Mouse (Mus musculus): ENCODE measurements around the gene Ctnna2. TPM values are rescaled to one million over a fixed set of nuclear protein-coding genes. Genes with fewer than 3 reads are reported as not detected.

Ctnna2 gene
- polyA plus RNA-seq, 1 experiment = 0.02 TPM

DNA sequence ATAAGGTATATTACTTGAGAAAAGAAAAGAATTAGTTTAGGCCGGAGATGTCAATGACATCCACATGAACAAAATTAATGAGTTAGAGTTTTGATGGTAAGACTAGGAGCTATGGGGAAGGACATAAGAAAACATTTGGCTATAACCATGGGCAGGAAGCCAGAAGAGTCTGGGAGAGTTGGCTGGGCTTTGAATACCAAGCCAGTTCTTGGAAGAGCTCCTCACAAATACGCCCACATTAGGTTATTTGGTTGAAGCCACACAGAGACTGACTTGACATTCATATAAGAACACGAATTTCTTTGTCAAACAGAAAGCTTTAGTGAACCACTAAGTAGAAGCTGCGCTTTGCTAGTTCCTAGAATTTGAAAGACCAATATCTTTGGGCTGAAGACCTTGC is 554.7 kb downstream of the Ctnna2 start:
- TF ChIP-seq POLR2A (IDR thresholded peaks at IDR 0.05; ENCODE audit: borderline replicate concordance, extremely low read depth, low read depth, low read length) (no peak), CTCF (IDR thresholded peaks at IDR 0.05; ENCODE audit: insufficient read depth, low read length) (no peak)
- 60% methylated on average over 4 of the region's 4 CpGs for WGBS
- Histone ChIP-seq H3K4me3 (replicated peaks; ENCODE audit: extremely low read depth, low read depth, low read length) (no peak overlapping the region), H3K4me1 (ENCODE audit: control insufficient read depth, insufficient read depth, low read length) (no peaks in the 10 kb centered on the region)
- no peak for DNase-seq

DNA sequence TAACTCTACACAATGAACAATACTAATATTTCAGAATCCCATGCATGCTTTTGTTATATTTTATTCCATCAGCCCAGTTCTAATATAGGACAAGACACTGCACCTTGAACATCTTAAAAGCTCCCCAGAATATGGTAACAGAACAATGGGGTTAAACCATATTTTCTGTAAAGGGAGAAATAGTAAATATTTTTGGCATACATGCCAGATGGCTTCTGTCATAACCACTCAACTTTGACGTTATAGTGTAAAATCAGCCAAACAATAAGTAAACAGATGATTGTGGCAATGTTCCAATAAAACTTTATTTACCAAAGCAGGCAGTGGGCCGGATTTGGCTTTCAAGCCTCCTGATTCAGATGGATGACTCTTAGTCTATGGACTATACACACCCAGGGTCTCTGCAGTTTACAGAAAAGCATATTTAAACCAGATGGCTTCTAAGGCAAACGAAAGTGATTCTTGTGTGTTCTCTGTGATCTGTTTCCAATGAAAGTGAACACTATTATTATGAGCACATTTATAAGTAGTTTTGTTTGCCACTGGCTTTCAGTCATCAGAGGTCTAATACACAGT is 557.8 kb downstream of the Ctnna2 start:
- Histone ChIP-seq H3K4me3 (replicated peaks; ENCODE audit: extremely low read depth, low read depth, low read length) (no peak overlapping the region), H3K4me1 (ENCODE audit: control insufficient read depth, insufficient read depth, low read length) (no peaks in the 10 kb centered on the region)
- TF ChIP-seq CTCF (IDR thresholded peaks at IDR 0.05; ENCODE audit: insufficient read depth, low read length) = no peak
- no peak for TF ChIP-seq POLR2A (IDR thresholded peaks at IDR 0.05; ENCODE audit: borderline replicate concordance, extremely low read depth, low read depth, low read length)
- DNase-seq = no peak
- WGBS = 45% methylated on average over 3 of the region's 3 CpGs

DNA sequence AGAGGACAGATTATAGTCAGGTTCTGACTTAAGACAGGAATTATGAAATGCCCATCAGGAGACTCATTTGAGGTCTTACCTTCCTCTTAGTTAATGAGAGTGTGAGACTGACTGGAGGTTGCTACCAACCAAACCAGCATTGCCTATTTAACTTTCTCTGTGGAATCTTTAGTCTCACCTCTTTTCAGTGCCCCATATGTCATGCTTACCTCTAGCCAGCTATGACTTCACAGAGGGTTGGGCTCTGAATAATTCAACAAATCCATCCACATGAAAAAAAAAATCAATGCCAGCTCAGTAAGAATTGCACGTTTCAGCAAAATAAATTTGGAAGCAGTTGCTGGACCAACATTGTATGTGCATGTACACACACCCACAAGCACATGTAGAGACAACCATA is 562.5 kb downstream of the Ctnna2 start:
- 66% methylated on average over 1 of the region's 1 CpGs for WGBS
- no peaks in the 10 kb centered on the region for H3K4me1 ChIP-seq (ENCODE audit: control insufficient read depth, insufficient read depth, low read length)
- no peak overlapping the region for H3K4me3 ChIP-seq (replicated peaks; ENCODE audit: extremely low read depth, low read depth, low read length)
- TF ChIP-seq POLR2A (IDR thresholded peaks at IDR 0.05; ENCODE audit: borderline replicate concordance, extremely low read depth, low read depth, low read length) = no peak
- TF ChIP-seq CTCF (IDR thresholded peaks at IDR 0.05; ENCODE audit: insufficient read depth, low read length) = no peak
- no peak for DNase-seq

DNA sequence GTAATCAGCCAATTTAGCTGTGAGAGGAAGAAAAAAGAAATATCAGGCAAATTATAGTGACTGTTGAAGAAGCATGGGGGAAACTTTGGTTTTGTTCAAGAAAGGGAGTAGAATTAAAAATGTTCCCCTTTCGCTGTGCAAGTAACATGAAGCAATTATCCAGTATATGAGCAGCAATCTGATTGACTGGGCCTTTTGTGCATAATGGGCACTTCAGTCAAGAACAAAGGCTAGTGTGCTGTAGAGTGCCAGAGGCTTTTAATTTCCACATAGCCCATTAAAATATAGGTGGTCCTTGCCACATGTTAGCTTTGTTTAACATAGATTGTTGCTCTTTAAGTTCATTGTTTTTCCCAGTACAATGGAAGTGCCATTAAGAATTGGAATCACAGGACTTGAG is 566.0 kb downstream of the Ctnna2 start:
- Histone ChIP-seq H3K4me1 (ENCODE audit: control insufficient read depth, insufficient read depth, low read length) (no peaks in the 10 kb centered on the region), H3K4me3 (replicated peaks; ENCODE audit: extremely low read depth, low read depth, low read length) (no peak overlapping the region)
- DNase-seq = no peak
- WGBS = 83% methylated on average over 1 of the region's 1 CpGs
- TF ChIP-seq POLR2A (IDR thresholded peaks at IDR 0.05; ENCODE audit: borderline replicate concordance, extremely low read depth, low read depth, low read length) = no peak
- no peak for TF ChIP-seq CTCF (IDR thresholded peaks at IDR 0.05; ENCODE audit: insufficient read depth, low read length)

DNA sequence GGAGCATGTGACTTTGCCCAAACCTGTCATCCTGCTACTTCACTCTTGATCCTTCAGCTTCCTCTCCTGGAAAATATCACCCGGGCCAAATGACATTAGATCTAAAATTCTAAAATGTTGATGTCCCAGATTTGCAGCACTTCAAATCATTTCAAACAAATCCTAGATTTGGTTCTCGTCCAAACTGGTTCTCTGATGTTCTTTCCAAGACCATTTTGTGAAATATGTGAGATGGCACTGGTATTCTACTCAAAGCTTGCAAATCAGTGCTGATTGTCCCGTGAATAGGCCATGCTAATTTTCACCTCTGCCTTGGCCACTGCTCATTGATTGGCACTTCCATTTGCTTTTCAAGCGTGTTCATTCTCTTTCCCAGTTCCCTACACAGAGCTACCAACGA is 571.0 kb downstream of the Ctnna2 start:
- WGBS = 55% methylated on average over 5 of the region's 5 CpGs
- H3K4me3 ChIP-seq (replicated peaks; ENCODE audit: extremely low read depth, low read depth, low read length) = no peak overlapping the region
- no peak for TF ChIP-seq POLR2A (IDR thresholded peaks at IDR 0.05; ENCODE audit: borderline replicate concordance, extremely low read depth, low read depth, low read length)
- no peak for TF ChIP-seq CTCF (IDR thresholded peaks at IDR 0.05; ENCODE audit: insufficient read depth, low read length)
- H3K4me1 ChIP-seq (ENCODE audit: control insufficient read depth, insufficient read depth, low read length) = no peaks in the 10 kb centered on the region
- DNase-seq = no peak

DNA sequence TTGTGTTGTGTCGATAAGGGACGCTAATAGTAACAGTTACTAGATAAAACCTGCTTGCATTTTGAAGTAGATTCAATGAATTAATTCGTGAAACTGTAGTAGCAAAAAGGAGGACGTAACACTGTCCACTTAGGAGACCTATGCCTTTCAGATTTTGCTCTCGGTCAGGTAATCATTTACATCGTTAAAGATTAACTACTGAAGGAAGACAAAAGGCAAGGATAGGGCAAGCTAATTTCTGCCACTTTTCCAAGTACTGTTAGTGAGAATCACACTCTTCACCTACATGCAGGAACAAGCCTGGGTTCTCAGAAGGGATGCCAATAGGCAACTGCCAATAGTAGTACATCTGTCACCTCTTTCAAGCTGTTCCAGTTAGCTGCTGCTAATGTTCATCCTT is 578.7 kb downstream of the Ctnna2 start:
- 85% methylated on average over 6 of the region's 6 CpGs for WGBS
- no peak for TF ChIP-seq POLR2A (IDR thresholded peaks at IDR 0.05; ENCODE audit: borderline replicate concordance, extremely low read depth, low read depth, low read length)
- no peaks in the 10 kb centered on the region for H3K4me1 ChIP-seq (ENCODE audit: control insufficient read depth, insufficient read depth, low read length)
- H3K4me3 ChIP-seq (replicated peaks; ENCODE audit: extremely low read depth, low read depth, low read length) = no peak overlapping the region
- DNase-seq = no peak

DNA sequence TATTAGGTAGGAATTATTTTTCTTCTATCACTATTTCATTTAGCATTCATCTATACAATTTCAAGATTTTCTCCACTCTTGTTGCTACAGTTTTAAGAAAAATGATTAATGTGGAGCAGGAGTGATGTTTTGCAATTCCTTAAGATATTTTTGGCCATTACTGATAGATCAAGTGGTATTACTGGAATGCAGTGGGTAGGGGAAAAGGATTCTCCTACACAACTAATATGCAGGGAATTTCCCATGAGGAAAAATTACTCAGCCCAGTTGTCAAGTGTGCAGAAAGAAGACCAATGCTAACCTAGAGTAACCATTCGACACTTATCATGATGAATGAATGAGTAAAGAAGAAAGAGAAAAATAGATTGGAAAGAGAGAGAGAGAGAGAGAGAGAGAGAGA is 587.8 kb downstream of the Ctnna2 start:
- no peak for DNase-seq
- no peak for TF ChIP-seq POLR2A (IDR thresholded peaks at IDR 0.05; ENCODE audit: borderline replicate concordance, extremely low read depth, low read depth, low read length)
- H3K4me1 ChIP-seq (ENCODE audit: control insufficient read depth, insufficient read depth, low read length) = no peaks in the 10 kb centered on the region
- WGBS = 75% methylated on average over 1 of the region's 1 CpGs
- no peak overlapping the region for H3K4me3 ChIP-seq (replicated peaks; ENCODE audit: extremely low read depth, low read depth, low read length)

DNA sequence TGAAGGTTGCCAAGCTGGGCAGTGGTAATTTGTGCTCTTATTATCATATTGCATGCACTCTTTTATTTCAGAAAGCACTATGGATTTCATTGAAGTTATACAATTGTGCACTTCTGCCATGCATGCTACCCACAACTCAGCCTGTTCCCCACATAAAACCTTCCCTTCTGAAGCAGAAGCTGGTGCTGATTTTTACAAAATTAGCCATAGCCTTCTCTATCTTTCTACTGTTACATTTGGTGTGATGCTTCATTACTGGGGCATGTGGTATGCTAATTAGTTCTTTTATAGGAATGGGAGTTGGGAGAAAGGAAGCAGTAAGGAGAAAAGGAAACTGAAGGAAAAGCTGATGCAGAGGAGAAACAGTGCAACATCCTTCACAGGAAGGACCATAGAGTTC is 598.2 kb downstream of the Ctnna2 start:
- TF ChIP-seq CTCF (IDR thresholded peaks at IDR 0.05; ENCODE audit: insufficient read depth, low read length) (no peak), POLR2A (IDR thresholded peaks at IDR 0.05; ENCODE audit: borderline replicate concordance, extremely low read depth, low read depth, low read length) (no peak)

DNA sequence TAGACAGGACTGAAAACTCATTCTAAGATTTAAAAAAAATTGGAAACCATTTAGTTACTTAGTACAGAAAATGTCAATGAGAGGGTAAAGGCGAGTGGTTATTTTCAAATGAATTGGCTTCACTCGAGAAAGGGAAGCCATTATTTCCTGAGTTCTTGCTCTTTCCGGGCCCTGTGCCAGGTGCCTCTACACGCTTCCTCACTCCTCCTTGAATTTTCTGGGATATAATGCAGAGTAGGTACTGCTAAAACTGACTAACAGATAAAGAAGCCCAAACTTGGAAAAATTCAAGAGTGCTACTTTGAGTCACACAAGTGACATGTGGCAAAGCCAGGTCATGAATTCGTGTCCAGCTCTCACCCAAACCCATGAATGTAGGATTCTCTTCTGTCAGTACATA is 606.4 kb downstream of the Ctnna2 start:
- Histone ChIP-seq H3K4me3 (replicated peaks; ENCODE audit: extremely low read depth, low read depth, low read length) (no peak overlapping the region), H3K4me1 (ENCODE audit: control insufficient read depth, insufficient read depth, low read length) (no peaks in the 10 kb centered on the region)
- TF ChIP-seq CTCF (IDR thresholded peaks at IDR 0.05; ENCODE audit: insufficient read depth, low read length) = no peak
- DNase-seq = no peak
- WGBS = 25% methylated on average over 5 of the region's 5 CpGs

More for the DNA sequence above, 598.2 kb downstream of the Ctnna2 start:
- H3K4me3 ChIP-seq (replicated peaks; ENCODE audit: extremely low read depth, low read depth, low read length) = no peak overlapping the region
- DNase-seq = no peak
- H3K4me1 ChIP-seq (ENCODE audit: control insufficient read depth, insufficient read depth, low read length) = no peaks in the 10 kb centered on the region

DNA sequence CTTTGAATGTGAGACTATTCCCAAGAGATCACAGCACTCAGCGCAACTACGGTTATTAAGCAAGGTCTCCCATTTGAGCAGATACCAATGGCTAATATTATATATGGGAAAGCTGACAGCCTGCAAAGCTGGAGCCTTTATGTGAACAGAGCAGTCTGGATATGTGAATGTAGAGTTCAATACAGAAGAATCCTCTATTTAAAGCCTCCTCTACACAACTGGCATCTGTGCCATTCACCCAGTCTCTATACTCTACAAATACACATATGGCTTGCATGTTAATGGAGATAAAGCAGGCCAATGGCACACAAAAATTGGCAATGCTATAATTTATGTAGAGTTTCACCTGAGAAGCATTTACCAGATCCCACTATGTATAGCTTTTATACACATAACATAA is 608.4 kb downstream of the Ctnna2 start:
- whole genome bisulfite sequencing = 91% methylated on average over 2 of the region's 2 CpGs
- Histone ChIP-seq H3K4me1 (ENCODE audit: control insufficient read depth, insufficient read depth, low read length) (no peaks in the 10 kb centered on the region), H3K4me3 (replicated peaks; ENCODE audit: extremely low read depth, low read depth, low read length) (no peak overlapping the region)
- no peak for DNase-seq
- TF ChIP-seq CTCF (IDR thresholded peaks at IDR 0.05; ENCODE audit: insufficient read depth, low read length) (no peak), POLR2A (IDR thresholded peaks at IDR 0.05; ENCODE audit: borderline replicate concordance, extremely low read depth, low read depth, low read length) (no peak)

DNA sequence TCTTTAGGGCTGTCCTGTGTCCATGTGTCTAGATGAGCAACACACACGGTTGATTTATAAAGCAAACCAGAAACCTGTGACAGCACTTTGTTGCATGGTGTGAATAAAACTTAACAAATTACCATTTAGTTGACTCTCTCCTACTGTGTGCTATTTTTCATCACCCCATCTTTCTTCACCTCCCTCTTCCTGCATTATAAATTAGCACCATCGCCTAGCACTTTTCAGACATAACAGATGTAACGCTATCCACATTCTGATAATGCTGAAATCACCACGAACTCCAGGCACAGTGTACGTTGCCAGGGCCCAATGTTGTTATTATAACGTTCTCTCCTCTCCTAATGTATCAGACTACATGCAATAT is 621.0 kb downstream of the Ctnna2 start:
- H3K4me3 ChIP-seq (replicated peaks; ENCODE audit: extremely low read depth, low read depth, low read length) = no peak overlapping the region
- DNase-seq = no peak
- 54% methylated on average over 6 of the region's 6 CpGs for WGBS
- no peak for TF ChIP-seq CTCF (IDR thresholded peaks at IDR 0.05; ENCODE audit: insufficient read depth, low read length)
- no peak for TF ChIP-seq POLR2A (IDR thresholded peaks at IDR 0.05; ENCODE audit: borderline replicate concordance, extremely low read depth, low read depth, low read length)
- H3K4me1 ChIP-seq (ENCODE audit: control insufficient read depth, insufficient read depth, low read length) = no peaks in the 10 kb centered on the region

All from lung, adult 2 months (tissue).